Comparison of ENCODE assay signal across 23 mouse cellular contexts in the genomic region with DNA sequence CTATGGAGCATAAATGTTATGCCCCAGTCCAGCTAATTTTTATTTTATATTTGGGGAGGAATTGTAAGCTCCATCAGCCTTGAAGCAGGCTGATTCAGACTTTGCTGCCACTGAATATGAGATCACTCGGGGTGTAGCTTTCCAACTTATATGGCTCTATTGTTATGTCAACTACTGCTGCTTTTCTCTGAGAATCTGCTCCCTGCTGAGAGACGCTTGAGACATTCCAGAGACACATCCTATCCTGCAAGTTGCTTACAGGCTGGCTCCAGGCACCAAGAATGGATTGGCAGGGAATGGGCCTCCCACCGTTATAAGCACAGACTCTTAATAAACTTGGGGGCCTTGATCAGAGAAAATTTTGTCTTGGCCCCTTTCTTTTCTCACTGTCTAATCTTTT. TPM values are rescaled to one million over a fixed set of nuclear protein-coding genes. Genes with fewer than 3 reads are reported as not detected.
"Had no signal": no experiment of that assay in that cellular context is flagged by ENCODE, and none has a peak within 500 bp of the region (broad histone marks: within the 10 kb centered on the region; RNA-seq: fewer than 3 reads in every experiment).

No protein-coding gene starts in this region.

- H3K27ac ChIP-seq: neural tube, embryonic 13.5 days; neural tube, embryonic 15.5 days; stomach, embryonic 15.5 days; stomach, postnatal 0 days had no signal

- H3K9ac ChIP-seq: neural tube, embryonic 13.5 days; neural tube, embryonic 15.5 days; stomach, embryonic 15.5 days had no signal

- H3K27me3 ChIP-seq: neural tube, embryonic 13.5 days; neural tube, embryonic 15.5 days; stomach, embryonic 15.5 days had no signal

- H3K9me3 ChIP-seq: stomach, embryonic 15.5 days had no signal

- H3K4me3 ChIP-seq: neural tube, embryonic 13.5 days; neural tube, embryonic 15.5 days; stomach, embryonic 15.5 days had no signal

- H3K4me2 ChIP-seq: neural tube, embryonic 13.5 days; neural tube, embryonic 15.5 days; stomach, embryonic 15.5 days had no signal

- DNase-seq: retina, postnatal 1 day; right cerebral cortex, adult 18-20 months; right cerebral cortex, postnatal 14 days; right cerebral cortex, postnatal 25 days; right cerebral cortex, postnatal 4 days; spleen, adult 18-20 months; thymus, adult 18-20 months; thymus, adult 2 months; thymus, postnatal 14 days; thymus, postnatal 25 days; thymus, postnatal 36 days; thymus, postnatal 4 days had no signal

- H3K36me3 ChIP-seq: neural tube, embryonic 13.5 days; neural tube, embryonic 15.5 days; stomach, embryonic 15.5 days had no signal

- H3K4me1 ChIP-seq: neural tube, embryonic 13.5 days; neural tube, embryonic 15.5 days; stomach, embryonic 15.5 days had no signal

RNA-seq across cellular contexts. Expression of a gene that starts 10.0 kb away (rescaled TPM):
- polyA plus RNA-seq: neural tube, embryonic 13.5 days; neural tube, embryonic 14.5 days; neural tube, embryonic 15.5 days; small intestine, adult 2 months; spleen, adult 2 months; stomach, embryonic 14.5 days; stomach, embryonic 15.5 days; stomach, embryonic 16.5 days; stomach, postnatal 0 days; thymus, adult 2 months; thymus, postnatal 0 days; urinary bladder, adult 2 months had no signal
